In genomic region chr4:59434039-59434438, GRCm38 (mm10) we compare ENCODE assay signal across 15 mouse cellular contexts. TPM values are rescaled to one million over a fixed set of nuclear protein-coding genes. Genes with fewer than 3 reads are reported as not detected.
DNase-seq lines count a peak whose midpoint lies in the region; ATAC-seq and TF ChIP-seq lines count a peak whose summit lies in the region.
"Had no signal": no experiment of that assay in that cellular context is flagged by ENCODE, and none has a peak within 500 bp of the region (broad histone marks: within the 10 kb centered on the region; RNA-seq: fewer than 3 reads in every experiment).

No protein-coding gene starts in this region.

- no peaks in the 10 kb centered on the region for H3K27me3 ChIP-seq in liver, embryonic 12.5 days (replicated peaks)
- H3K27me3 ChIP-seq in liver, postnatal 0 days (ENCODE audit: insufficient read depth, low read length), result no peaks in the 10 kb centered on the region
- H3K27me3 ChIP-seq in intestine, embryonic 15.5 days (replicated peaks), result no peaks in the 10 kb centered on the region
- H3K27me3 ChIP-seq in lung, postnatal 0 days (replicated peaks; ENCODE audit: insufficient read depth, low read length), result no peaks in the 10 kb centered on the region

- intact Hi-C loops in gastrocnemius, postnatal 36 days (cut with DNase I), result no loop called here

- H3K4me1 ChIP-seq in liver, embryonic 12.5 days, result peaks cover 89% of the 10 kb centered on the region
- H3K4me1 ChIP-seq in liver, postnatal 0 days (ENCODE audit: insufficient read depth), result peaks cover 44% of the 10 kb centered on the region
- no peaks in the 10 kb centered on the region for H3K4me1 ChIP-seq in intestine, embryonic 15.5 days (replicated peaks)
- H3K4me1 ChIP-seq in lung, postnatal 0 days (ENCODE audit: insufficient read depth, low read depth, low read length), result no peaks in the 10 kb centered on the region; the same call in 1 of the 2 replicates

- no peak for TF ChIP-seq EP300 in liver, postnatal 0 days (IDR thresholded peaks at IDR 0.05; ENCODE audit: low read depth)
- no peak for TF ChIP-seq EP300 in lung, postnatal 0 days (IDR thresholded peaks at IDR 0.05)

- no peak for ATAC-seq in liver, embryonic 12.5 days
- no peak for ATAC-seq in liver, postnatal 0 days
- peak; percentile 72 for ATAC-seq in intestine, embryonic 15.5 days
- peak; percentile 80 for ATAC-seq in lung, postnatal 0 days
- ATAC-seq: hindbrain, embryonic 16.5 days; midbrain, embryonic 16.5 days had no signal

- TF ChIP-seq CTCF in liver, postnatal 0 days (IDR thresholded peaks at IDR 0.05; ENCODE audit: low read depth), result no peak
- no peak for TF ChIP-seq CTCF in lung, postnatal 0 days (IDR thresholded peaks at IDR 0.05)

- no peak overlapping the region for H3K4me2 ChIP-seq in liver, embryonic 12.5 days
- H3K4me2 ChIP-seq in liver, postnatal 0 days (ENCODE audit: low read depth, low read length), result no peak overlapping the region
- H3K4me2 ChIP-seq in intestine, embryonic 15.5 days (replicated peaks), result peak overlapping the region; percentile 18; the same call in 1 of the 2 replicates
- H3K4me2 ChIP-seq in lung, postnatal 0 days (replicated peaks; ENCODE audit: low read depth, low read length), result no peak overlapping the region

- no peak overlapping the region for H3K4me3 ChIP-seq in liver, embryonic 12.5 days
- H3K4me3 ChIP-seq in liver, postnatal 0 days (ENCODE audit: low read depth, low read length), result no peak overlapping the region
- no peak overlapping the region for H3K4me3 ChIP-seq in intestine, embryonic 15.5 days (replicated peaks)
- H3K4me3 ChIP-seq in lung, postnatal 0 days (ENCODE audit: low read depth, low read length), result no peak overlapping the region

- 0 out of 2 replicates have a peak overlapping the region, but pooled peaks have one; percentile 32 for H3K27ac ChIP-seq in liver, embryonic 12.5 days
- no peak overlapping the region for H3K27ac ChIP-seq in liver, postnatal 0 days (ENCODE audit: low read depth)
- 0 out of 2 replicates have a peak overlapping the region, but pooled peaks have one; percentile 18 for H3K27ac ChIP-seq in intestine, embryonic 15.5 days
- no peak overlapping the region for H3K27ac ChIP-seq in lung, postnatal 0 days (ENCODE audit: low read length)
- H3K27ac ChIP-seq: liver, embryonic 14.5 days had no signal

- H3K36me3 ChIP-seq in liver, embryonic 12.5 days, result peaks cover 5% of the 10 kb centered on the region; the same call in 1 of the 2 replicates
- H3K36me3 ChIP-seq in liver, postnatal 0 days (replicated peaks; ENCODE audit: insufficient read depth, low read length), result 0 out of 2 replicates have a peak, but pooled peaks cover 4% of the 10 kb centered on the region
- no peaks in the 10 kb centered on the region for H3K36me3 ChIP-seq in intestine, embryonic 15.5 days
- no peaks in the 10 kb centered on the region for H3K36me3 ChIP-seq in lung, postnatal 0 days (ENCODE audit: insufficient read depth, low read length)

- no peak for DNase-seq in liver, postnatal 0 days
- peak; percentile 45 for DNase-seq in R1 (ENCODE audit: low read depth, low spot score)
- DNase-seq in lung, postnatal 0 days (ENCODE audit: low spot score), result peak; percentile 75
- no peak for DNase-seq in gastrocnemius, postnatal 36 days
- DNase-seq in left cerebral cortex, adult 9 months (ENCODE audit: low spot score in 2 of 2), result no peak
- DNase-seq in thymus, postnatal 4 days, result no peak
- DNase-seq: adrenal gland, postnatal 25 days; cerebellum, postnatal 14 days; heart, adult 18-20 months had no signal

- H3K9ac ChIP-seq in liver, embryonic 12.5 days, result no peak overlapping the region
- no peak overlapping the region for H3K9ac ChIP-seq in liver, postnatal 0 days (replicated peaks)
- no peak overlapping the region for H3K9ac ChIP-seq in intestine, embryonic 15.5 days
- no peak overlapping the region for H3K9ac ChIP-seq in lung, postnatal 0 days (replicated peaks; ENCODE audit: low read depth)
- H3K9ac ChIP-seq: liver, embryonic 14.5 days had no signal

- H3K9me3 ChIP-seq in liver, embryonic 12.5 days (replicated peaks), result no peaks in the 10 kb centered on the region
- H3K9me3 ChIP-seq in liver, postnatal 0 days (ENCODE audit: low read length), result no peaks in the 10 kb centered on the region
- no peaks in the 10 kb centered on the region for H3K9me3 ChIP-seq in intestine, embryonic 15.5 days
- H3K9me3 ChIP-seq in lung, postnatal 0 days (ENCODE audit: low read length), result no peaks in the 10 kb centered on the region
- H3K9me3 ChIP-seq: G1E had no signal

- WGBS in liver, embryonic 12.5 days (ENCODE audit: insufficient replicate concordance), result 54% methylated on average over 3 of the region's 3 CpGs
- WGBS in liver, postnatal 0 days (ENCODE audit: insufficient replicate concordance), result 52% methylated on average over 3 of the region's 3 CpGs
- WGBS in intestine, embryonic 15.5 days, result 55% methylated on average over 3 of the region's 3 CpGs
- WGBS in lung, postnatal 0 days, result 65% methylated on average over 3 of the region's 3 CpGs

RNA-seq across cellular contexts. Expression of gene Susd1, which starts 4.4 kb away (rescaled TPM):
- 16.1 and 16.2 TPM in 2 replicates for polyA plus RNA-seq in liver, embryonic 12.5 days (2016; fragmentation: Nextera tagmentation; extraction: Ambion mirVana)
- 7.2 and 7.4 TPM in 2 replicates for polyA plus RNA-seq in liver, postnatal 0 days (2015; fragmentation: Nextera tagmentation; extraction: Ambion mirVana)
- polyA plus RNA-seq in intestine, embryonic 15.5 days (2015; fragmentation: Nextera tagmentation; extraction: Ambion mirVana), result 10.8 and 11.2 TPM in 2 replicates
- polyA plus RNA-seq in lung, postnatal 0 days (2015; fragmentation: Nextera tagmentation; extraction: Ambion mirVana), result 1.6 and 2.0 TPM in 2 replicates
- total RNA-seq in gastrocnemius, postnatal 36 days (2021), result under 1 TPM; 0.52 to 0.71 TPM

Comparison
In these comparisons a context has a peak if more than half of its experiments do, and no peak if none do; other contexts are left out.
1. H3K27ac ChIP-seq: peak in liver, embryonic 12.5 days (single experiment) and intestine, embryonic 15.5 days (single experiment); none in liver, postnatal 0 days (single experiment) and lung, postnatal 0 days (single experiment).
2. ATAC-seq: peak in intestine, embryonic 15.5 days (single experiment) and lung, postnatal 0 days (single experiment); none in liver, embryonic 12.5 days (single experiment) and liver, postnatal 0 days (single experiment).
3. DNase-seq: peak in R1 (single experiment) and lung, postnatal 0 days (single experiment); none in liver, postnatal 0 days (single experiment), gastrocnemius, postnatal 36 days (0 of 2), left cerebral cortex, adult 9 months (0 of 2) and thymus, postnatal 4 days (single experiment).